17 mouse cellular contexts compared by ENCODE assay signal in genomic region chr6:125222577-125222976, GRCm38 (mm10). TPM values are rescaled to one million over a fixed set of nuclear protein-coding genes. Genes with fewer than 3 reads are reported as not detected.
DNase-seq lines count a peak whose midpoint lies in the region; ATAC-seq and TF ChIP-seq lines count a peak whose summit lies in the region.
"Had no signal": no experiment of that assay in that cellular context is flagged by ENCODE, and none has a peak within 500 bp of the region (broad histone marks: within the 10 kb centered on the region; RNA-seq: fewer than 3 reads in every experiment).

No protein-coding gene starts in this region.

- peak; percentile 1 for ATAC-seq in CD4-positive, CD25-positive, alpha-beta regulatory T cell, adult 4 months
- ATAC-seq in hindbrain, embryonic 12.5 days (ENCODE audit: low FRiP score) = no peak
- ATAC-seq in neural tube, embryonic 15.5 days (ENCODE audit: low FRiP score) = no peak
- ATAC-seq: forebrain, embryonic 15.5 days had no signal

- peaks cover 48% of the 10 kb centered on the region for H3K36me3 ChIP-seq in spleen, adult 2 months (ENCODE audit: control insufficient read depth, insufficient read depth, low read length)
- no peaks in the 10 kb centered on the region; the same call in 1 of the 2 replicates for H3K36me3 ChIP-seq in hindbrain, embryonic 12.5 days
- peaks cover 6% of the 10 kb centered on the region; the same call in 1 of the 2 replicates for H3K36me3 ChIP-seq in neural tube, embryonic 15.5 days
- H3K36me3 ChIP-seq: embryonic facial prominence, embryonic 10.5 days; forebrain, embryonic 15.5 days had no signal

- no peak overlapping the region; the same call in 1 of the 2 replicates for H3K4me3 ChIP-seq in spleen, adult 2 months (ENCODE audit: extremely low read depth, insufficient read depth, insufficient read length)
- H3K4me3 ChIP-seq in hindbrain, embryonic 12.5 days = no peak overlapping the region
- H3K4me3 ChIP-seq in neural tube, embryonic 15.5 days (replicated peaks) = no peak overlapping the region
- H3K4me3 ChIP-seq: embryonic facial prominence, embryonic 10.5 days; forebrain, embryonic 15.5 days; heart, embryonic 13.5 days had no signal

- peak overlapping the region; percentile 88 for H3K27ac ChIP-seq in spleen, adult 2 months (ENCODE audit: insufficient read depth, low read length)
- H3K27ac ChIP-seq in hindbrain, embryonic 12.5 days = no peak overlapping the region
- no peak overlapping the region for H3K27ac ChIP-seq in neural tube, embryonic 15.5 days (replicated peaks)
- H3K27ac ChIP-seq: embryonic facial prominence, embryonic 10.5 days; forebrain, embryonic 15.5 days; heart, embryonic 13.5 days; hindbrain, embryonic 14.5 days had no signal

- H3K9me3 ChIP-seq in hindbrain, embryonic 12.5 days (replicated peaks) = no peaks in the 10 kb centered on the region
- H3K9me3 ChIP-seq in neural tube, embryonic 15.5 days (replicated peaks) = no peaks in the 10 kb centered on the region
- H3K9me3 ChIP-seq: embryonic facial prominence, embryonic 10.5 days; forebrain, embryonic 15.5 days; heart, embryonic 13.5 days had no signal

- WGBS in spleen, adult 2 months = 26% methylated on average over 3 of the region's 3 CpGs
- WGBS in hindbrain, embryonic 12.5 days = 78% methylated on average over 3 of the region's 3 CpGs
- 84% methylated on average over 3 of the region's 3 CpGs for WGBS in neural tube, embryonic 15.5 days

- DNase-seq in heart, adult 11 months = peak; percentile 73
- DNase-seq in heart, postnatal 14 days = no peak
- DNase-seq in spleen, adult 2 months (ENCODE audit: low read depth in 1 of 2, low spot score in 2 of 2) = no peak
- DNase-seq in spleen, postnatal 36 days (ENCODE audit: low spot score in 2 of 2) = no peak
- DNase-seq in thymus, postnatal 36 days = peak; percentile 45 to 59
- DNase-seq: adrenal gland, adult 2 months; adrenal gland, postnatal 25 days; cerebellum, adult 2 months; cerebellum, postnatal 10 days; gastrocnemius, postnatal 10 days had no signal

- H3K4me2 ChIP-seq in hindbrain, embryonic 12.5 days (replicated peaks) = no peak overlapping the region
- H3K4me2 ChIP-seq in neural tube, embryonic 15.5 days = no peak overlapping the region
- H3K4me2 ChIP-seq: forebrain, embryonic 15.5 days; heart, embryonic 13.5 days; hindbrain, embryonic 14.5 days had no signal

- intact Hi-C loops in heart, postnatal 14 days (cut with DNase I) = no loop called here

- no peak overlapping the region for H3K9ac ChIP-seq in hindbrain, embryonic 12.5 days
- H3K9ac ChIP-seq in neural tube, embryonic 15.5 days (replicated peaks) = no peak overlapping the region
- H3K9ac ChIP-seq: forebrain, embryonic 15.5 days; heart, embryonic 13.5 days; hindbrain, embryonic 14.5 days had no signal

- peaks cover 23% of the 10 kb centered on the region for H3K4me1 ChIP-seq in spleen, adult 2 months (ENCODE audit: control insufficient read depth, insufficient read depth, insufficient read length)
- H3K4me1 ChIP-seq in hindbrain, embryonic 12.5 days = no peaks in the 10 kb centered on the region
- H3K4me1 ChIP-seq in neural tube, embryonic 15.5 days = peaks cover 7% of the 10 kb centered on the region; the same call in 1 of the 2 replicates
- H3K4me1 ChIP-seq: embryonic facial prominence, embryonic 10.5 days; forebrain, embryonic 15.5 days; heart, embryonic 13.5 days had no signal

- H3K27me3 ChIP-seq in spleen, adult 2 months (ENCODE audit: control insufficient read depth, insufficient read depth, low read length) = no peaks in the 10 kb centered on the region
- H3K27me3 ChIP-seq in hindbrain, embryonic 12.5 days = no peaks in the 10 kb centered on the region
- no peaks in the 10 kb centered on the region for H3K27me3 ChIP-seq in neural tube, embryonic 15.5 days (replicated peaks)
- H3K27me3 ChIP-seq: forebrain, embryonic 15.5 days; heart, embryonic 13.5 days had no signal

- no peak for TF ChIP-seq POLR2A in spleen, adult 2 months (IDR thresholded peaks at IDR 0.05; ENCODE audit: low read depth, low read length)

- TF ChIP-seq CTCF in spleen, adult 2 months (IDR thresholded peaks at IDR 0.05; ENCODE audit: extremely low read depth, insufficient read depth, insufficient read length, insufficient replicate concordance) = no peak

RNA-seq across cellular contexts. Expression of gene Vamp1, which starts 7.2 kb away (rescaled TPM):
- total RNA-seq in heart, postnatal 14 days (2021) = 1 to 10 TPM; 9.3 to 9.8 TPM
- polyA plus RNA-seq in spleen, adult 2 months (2012; rRNA removed) = 41.7 and 46.8 TPM in 2 replicates
- polyA plus RNA-seq in CD4-positive, CD25-positive, alpha-beta regulatory T cell, adult 4 months (2017; shearing (Covaris generic)) = 10 to 100 TPM; 17.0 to 28.4 TPM
- 5.9 and 6.0 TPM in 2 replicates for polyA plus RNA-seq in hindbrain, embryonic 12.5 days (2016; fragmentation: Nextera tagmentation; extraction: Ambion mirVana)
- 53.8 and 57.4 TPM in 2 replicates for polyA plus RNA-seq in neural tube, embryonic 15.5 days (2015; fragmentation: Nextera tagmentation; extraction: Ambion mirVana)

RNA-seq across cellular contexts. Expression of gene Tapbpl, which starts 9.1 kb away (rescaled TPM):
- total RNA-seq in heart, postnatal 14 days (2021) = 1 to 10 TPM; 4.0 to 4.3 TPM
- polyA plus RNA-seq in spleen, adult 2 months (2012; rRNA removed) = 24.4 and 38.0 TPM in 2 replicates
- polyA plus RNA-seq in CD4-positive, CD25-positive, alpha-beta regulatory T cell, adult 4 months (2017; shearing (Covaris generic)) = 100 to 1,000 TPM in 1 of 2 experiments, 10 to 100 TPM in 1; 88.2 to 156 TPM
- polyA plus RNA-seq in hindbrain, embryonic 12.5 days (2016; fragmentation: Nextera tagmentation; extraction: Ambion mirVana) = 2.5 and 2.9 TPM in 2 replicates
- polyA plus RNA-seq in neural tube, embryonic 15.5 days (2015; fragmentation: Nextera tagmentation; extraction: Ambion mirVana) = 7.1 and 11.9 TPM in 2 replicates

RNA-seq across cellular contexts. Expression of gene Cd27, which starts 14.2 kb away (rescaled TPM):
- 1 to 10 TPM in 1 of 2 experiments, under 1 TPM in 1; 0.91 to 7.5 TPM for total RNA-seq in heart, postnatal 14 days (2021)
- 87.3 and 98.7 TPM in 2 replicates for polyA plus RNA-seq in spleen, adult 2 months (2012; rRNA removed)
- 100 to 1,000 TPM; 638 to 724 TPM for polyA plus RNA-seq in CD4-positive, CD25-positive, alpha-beta regulatory T cell, adult 4 months (2017; shearing (Covaris generic))
- 1.6 and 1.9 TPM in 2 replicates for polyA plus RNA-seq in hindbrain, embryonic 12.5 days (2016; fragmentation: Nextera tagmentation; extraction: Ambion mirVana)
- polyA plus RNA-seq in neural tube, embryonic 15.5 days (2015; fragmentation: Nextera tagmentation; extraction: Ambion mirVana) = 2.0 and 12.9 TPM in 2 replicates
- polyA plus RNA-seq: cerebellum, adult 2 months had no signal

RNA-seq across cellular contexts. Expression of gene Mrpl51, which starts 31.0 kb away (rescaled TPM):
- 100 to 1,000 TPM; 279 to 289 TPM for total RNA-seq in heart, postnatal 14 days (2021)
- polyA plus RNA-seq in spleen, adult 2 months (2012; rRNA removed) = 21.2 and 29.4 TPM in 2 replicates
- polyA plus RNA-seq in CD4-positive, CD25-positive, alpha-beta regulatory T cell, adult 4 months (2017; shearing (Covaris generic)) = 10 to 100 TPM; 67.5 to 77.7 TPM
- polyA plus RNA-seq in hindbrain, embryonic 12.5 days (2016; fragmentation: Nextera tagmentation; extraction: Ambion mirVana) = 163 and 165 TPM in 2 replicates
- polyA plus RNA-seq in neural tube, embryonic 15.5 days (2015; fragmentation: Nextera tagmentation; extraction: Ambion mirVana) = 156 and 167 TPM in 2 replicates

RNA-seq across cellular contexts. Expression of gene Ncapd2, which starts 31.1 kb away (rescaled TPM):
- total RNA-seq in heart, postnatal 14 days (2021) = 10 to 100 TPM; 28.1 to 33.4 TPM
- polyA plus RNA-seq in spleen, adult 2 months (2012; rRNA removed) = 84.6 and 110 TPM in 2 replicates
- 10 to 100 TPM; 22.6 to 49.4 TPM for polyA plus RNA-seq in CD4-positive, CD25-positive, alpha-beta regulatory T cell, adult 4 months (2017; shearing (Covaris generic))
- 140 and 142 TPM in 2 replicates for polyA plus RNA-seq in hindbrain, embryonic 12.5 days (2016; fragmentation: Nextera tagmentation; extraction: Ambion mirVana)
- 38.2 and 56.6 TPM in 2 replicates for polyA plus RNA-seq in neural tube, embryonic 15.5 days (2015; fragmentation: Nextera tagmentation; extraction: Ambion mirVana)

Comparison
In these comparisons a context has a peak if more than half of its experiments do, and no peak if none do; other contexts are left out.
1. DNase-seq: peak in heart, adult 11 months (single experiment) and thymus, postnatal 36 days (2 of 2); none in heart, postnatal 14 days (0 of 2), spleen, adult 2 months (0 of 2) and spleen, postnatal 36 days (0 of 2).